Mouse (Mus musculus): Measurements from ENCODE around the gene Ankle1.

- no peak for TF ChIP-seq POLR2A (IDR thresholded peaks at IDR 0.05; ENCODE audit: low read depth, low read length)
- no peak for TF ChIP-seq CTCF (IDR thresholded peaks at IDR 0.05; ENCODE audit: extremely low read depth, insufficient read depth, insufficient read length, insufficient replicate concordance)
These were observed 46.9 kb downstream of the Ankle1 start for GRCm38 (mm10) chr8:71452669-71453068.

Data from spleen, adult 2 months (tissue).